In the genomic region with DNA sequence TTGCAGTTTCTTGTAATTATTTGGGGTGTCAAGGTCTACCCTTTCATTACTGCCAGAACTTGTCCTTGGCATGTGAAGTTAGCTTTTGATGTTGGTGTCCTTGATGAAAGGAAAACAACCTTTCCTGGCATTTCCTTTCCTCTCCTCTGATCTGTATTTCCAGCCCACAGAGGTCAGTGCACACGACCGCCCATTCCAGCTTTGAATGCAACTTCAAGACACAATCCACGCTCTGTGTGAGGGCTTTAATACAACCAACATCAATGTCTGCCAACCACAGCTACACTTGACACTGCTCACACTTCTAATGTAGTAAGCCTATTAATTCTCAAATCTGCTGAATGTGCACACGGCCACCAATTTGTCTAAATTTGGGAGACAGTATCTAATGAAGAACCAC, we compare ENCODE assay signal across 14 mouse cellular contexts. TPM values are rescaled to one million over a fixed set of nuclear protein-coding genes. Genes with fewer than 3 reads are reported as not detected.
"Had no signal": no experiment of that assay in that cellular context is flagged by ENCODE, and none has a peak within 500 bp of the region (broad histone marks: within the 10 kb centered on the region; RNA-seq: fewer than 3 reads in every experiment).

No protein-coding gene starts in this region.

- H3K27ac ChIP-seq: left cerebral cortex, adult 2 months; limb, embryonic 15.5 days; liver, embryonic 12.5 days; midbrain, embryonic 10.5 days; neural tube, embryonic 12.5 days; stomach, postnatal 0 days had no signal

- H3K27me3 ChIP-seq: limb, embryonic 15.5 days; liver, embryonic 12.5 days; neural tube, embryonic 12.5 days had no signal

- H3K9me3 ChIP-seq: limb, embryonic 15.5 days; liver, embryonic 12.5 days; midbrain, embryonic 10.5 days; neural tube, embryonic 12.5 days had no signal

- ATAC-seq: liver, embryonic 12.5 days had no signal

- H3K9ac ChIP-seq: limb, embryonic 15.5 days; liver, embryonic 12.5 days; lung, embryonic 14.5 days; neural tube, embryonic 12.5 days had no signal

- DNase-seq: kidney, postnatal 14 days; lung, embryonic 14.5 days; lung, postnatal 10 days; lung, postnatal 4 days; midbrain, embryonic 14.5 days; right cerebral cortex, postnatal 25 days; thymus, postnatal 4 days had no signal

- H3K4me2 ChIP-seq: limb, embryonic 15.5 days; liver, embryonic 12.5 days; lung, embryonic 14.5 days; neural tube, embryonic 12.5 days had no signal

- H3K4me1 ChIP-seq: limb, embryonic 15.5 days; liver, embryonic 12.5 days; neural tube, embryonic 12.5 days had no signal

- H3K36me3 ChIP-seq: limb, embryonic 15.5 days; liver, embryonic 12.5 days; midbrain, embryonic 10.5 days; neural tube, embryonic 12.5 days had no signal

- H3K4me3 ChIP-seq: left cerebral cortex, adult 2 months; limb, embryonic 15.5 days; liver, embryonic 12.5 days; midbrain, embryonic 10.5 days; neural tube, embryonic 12.5 days had no signal

RNA-seq across cellular contexts. Expression of a gene that starts 47.0 kb away (rescaled TPM):
- total RNA-seq: monocyte, adult 5-6 weeks had no signal
